Mouse (Mus musculus): ENCODE data around the gene Gm28308.

DNA sequence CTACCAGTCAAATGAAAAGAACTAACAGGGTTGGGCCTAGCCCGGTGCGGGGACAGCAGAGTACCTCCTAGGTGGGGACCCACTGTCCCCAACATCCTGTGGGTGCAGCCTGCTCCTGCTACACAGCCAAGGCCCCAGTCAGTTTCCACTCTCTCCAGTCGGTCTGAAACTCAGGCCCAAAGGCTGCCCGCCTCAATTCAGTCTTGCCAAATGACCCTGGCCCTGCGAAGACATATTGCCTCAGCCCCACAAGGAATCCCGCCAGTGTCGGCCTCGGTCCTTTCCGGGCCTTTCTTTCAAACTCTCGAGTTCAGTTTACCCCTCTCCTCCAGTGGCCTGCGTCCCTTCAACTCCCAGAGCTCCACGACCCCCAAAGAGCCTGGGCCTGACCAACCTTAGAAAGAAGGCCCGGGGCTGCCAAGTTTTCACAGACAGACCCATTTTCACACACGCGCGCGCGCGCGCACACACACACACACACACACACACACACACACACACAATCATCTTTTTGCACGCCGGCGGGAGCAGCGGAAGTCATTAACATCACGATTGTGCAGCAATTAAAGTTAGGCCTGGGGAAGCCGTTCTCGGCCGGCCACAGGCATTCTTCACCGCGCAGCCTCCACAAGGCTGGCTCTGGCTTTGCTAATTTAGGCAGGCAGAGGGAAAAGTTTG, 12.9 kb downstream of the Gm28308 start:
- no peak for TF ChIP-seq MAFK (IDR thresholded peaks at IDR 0.05; ENCODE audit: borderline replicate concordance, low read depth, low read length)
- TF ChIP-seq CTCF (IDR thresholded peaks at IDR 0.05 in 2 of 3, conservative IDR thresholded peaks at IDR 0.05 in 1 of 3; ENCODE audit: control insufficient read depth in 1 of 3, insufficient read depth in 1 of 3, low read depth in 2 of 3, low read length in 3 of 3, poor library complexity in 1 of 3, severe bottlenecking in 1 of 3) = no peak
- no peak for TF ChIP-seq MYC (IDR thresholded peaks at IDR 0.05; ENCODE audit: low read depth, low read length)
- no peak for TF ChIP-seq NRF1 (IDR thresholded peaks at IDR 0.05; ENCODE audit: insufficient read depth, low read depth, low read length, poor library complexity, severe bottlenecking)
- no peak for TF ChIP-seq RCOR1 (IDR thresholded peaks at IDR 0.05; ENCODE audit: low read depth, low read length)
- no peak for TF ChIP-seq EP300 (IDR thresholded peaks at IDR 0.05; ENCODE audit: low read depth in 1 of 2, low read length in 2 of 2)
- TF ChIP-seq ZC3H11A (IDR thresholded peaks at IDR 0.05; ENCODE audit: low read depth, low read length) = no peak
- TF ChIP-seq TBP (IDR thresholded peaks at IDR 0.05; ENCODE audit: low read depth, low read length) = no peak
- no peak for TF ChIP-seq USF1 (IDR thresholded peaks at IDR 0.05; ENCODE audit: low read depth, low read length)
- no peak for TF ChIP-seq MYB (IDR thresholded peaks at IDR 0.05; ENCODE audit: low read depth, low read length)
- TF ChIP-seq KAT2A (conservative IDR thresholded peaks at IDR 0.05; ENCODE audit: low read depth, low read length) = no peak
- no peak for TF ChIP-seq MEF2A (IDR thresholded peaks at IDR 0.05; ENCODE audit: extremely low read depth, insufficient replicate concordance, low read depth, low read length, poor library complexity, severe bottlenecking)
- no peak for TF ChIP-seq ETS1 (IDR thresholded peaks at IDR 0.05; ENCODE audit: low read depth, low read length)
- TF ChIP-seq ZKSCAN1 (IDR thresholded peaks at IDR 0.05; ENCODE audit: low read depth, low read length) = no peak
